Mouse (Mus musculus) ZHBTc4 (cell line): ENCODE data around the gene Gm8994.

ENCODE experiments used
- DNase-seq: peaks from one replicate; pipeline ENCODE4 v3.0.0-alpha.2; 2011; ENCODE audit warnings: low read depth, low spot score

The Gm8994 gene

GRCm38 (mm10) chr6:136363313-136363712 is 36.0 kb downstream of the Gm8994 start:
- no peak for DNase-seq

- DNase-seq: no peak
Measured at GRCm38 (mm10) chr6:136364008-136364407, 36.7 kb downstream of the Gm8994 start.

GRCm38 (mm10) chr6:136364430-136365098 is 37.2 kb downstream of the Gm8994 start:
- no peak for DNase-seq

GRCm38 (mm10) chr6:136376097-136376496 is 48.8 kb downstream of the Gm8994 start:
- peak; percentile 7 for DNase-seq
